Mouse (Mus musculus) hindbrain, embryonic 16.5 days (tissue): ENCODE measurements at regions not wholly inside any gene's neighbourhood (a gene's known extent, or its start where the extent isn't known, plus 50 kb on each side); places are given as distances from the start of the nearest gene placed in this dataset.
"Not testable (repeated sequence)": the region's sequence is repeated elsewhere in the genome, so short reads cannot be mapped to it uniquely, and the experiment has no call there.

ENCODE experiments used
- ATAC-seq: fragments of 200-750 bp; cut with Nextera tagmentation; 2 replicates; pipeline ENCODE4 v1.8.0; 2017; ENCODE audit warnings: moderate TSS enrichment, moderate library complexity
- H3K27ac ChIP-seq: fragments of 300-500 bp; sonication (generic); 2 replicates; pipeline ENCODE4 v1.5.1; 2014; ENCODE audit warnings: low read depth, mild to moderate bottlenecking, control low read depth, low read length, moderate library complexity
- H3K27me3 ChIP-seq: fragments of 300-500 bp; sonication (generic); replicated peaks from 2 replicates; pipeline ENCODE4 v1.6.1; 2014; ENCODE audit warnings: low read length; ENCODE audit not compliant: control insufficient read depth, insufficient read depth
- H3K36me3 ChIP-seq: fragments of 300-500 bp; sonication (generic); 2 replicates; pipeline ENCODE4 v1.6.1; 2014; ENCODE audit warnings: mild to moderate bottlenecking, low read length, moderate library complexity, mixed read lengths; ENCODE audit not compliant: control insufficient read depth, insufficient read depth
- H3K4me1 ChIP-seq: fragments of 300-500 bp; sonication (generic); 2 replicates; pipeline ENCODE4 v1.6.1; 2014; ENCODE audit warnings: low read depth, low read length; ENCODE audit not compliant: control insufficient read depth, insufficient read depth
- H3K4me2 ChIP-seq: fragments of 300-500 bp; sonication (generic); 2 replicates; pipeline ENCODE4 v1.6.1; 2014; ENCODE audit warnings: mild to moderate bottlenecking, low read length, control low read depth, moderate library complexity
- H3K4me3 ChIP-seq: fragments of 300-500 bp; sonication (generic); 2 replicates; pipeline ENCODE4 v1.5.1; 2014; ENCODE audit warnings: mild to moderate bottlenecking, low read length, control low read depth, moderate library complexity
- H3K9ac ChIP-seq: fragments of 300-500 bp; sonication (generic); 2 replicates; pipeline ENCODE4 v1.6.1; 2014; ENCODE audit warnings: low read depth, mild to moderate bottlenecking, control low read depth, low read length, moderate library complexity
- H3K9me3 ChIP-seq: fragments of 300-500 bp; sonication (generic); 2 replicates; pipeline ENCODE4 v1.6.1; 2014; ENCODE audit warnings: mild to moderate bottlenecking, low read length, moderate library complexity; ENCODE audit not compliant: control insufficient read depth
- WGBS: fragments of 180-500 bp; shearing (Covaris S2); extraction: QIAGEN DNeasy Blood & Tissue Kit; methylation state at CpG from one replicate; pipeline ENCODE4 v1.1.7; 2014; 5-methylcytosine and 5-hydroxymethylcytosine counted together

DNA sequence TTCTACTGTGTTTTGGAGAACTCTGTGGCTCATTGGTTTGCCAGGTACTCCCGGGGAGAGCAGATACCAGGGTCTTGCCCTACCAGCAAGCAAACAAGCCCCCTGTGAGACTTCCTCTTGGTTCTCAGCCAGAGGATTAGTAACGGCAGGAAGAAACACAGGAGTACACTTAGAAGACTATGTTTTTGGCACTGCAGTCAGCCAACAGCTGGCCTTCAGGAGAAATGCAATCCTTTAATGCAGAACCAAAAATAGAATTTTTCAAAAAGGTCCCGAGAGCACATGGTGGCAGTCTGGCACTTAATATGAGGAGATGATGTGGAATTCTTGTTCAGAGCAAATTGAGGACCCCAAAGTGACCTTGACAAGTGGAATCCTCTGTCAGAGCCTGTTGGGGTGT lies 189.8 kb downstream of the Faxc start:
- no peaks in the 10 kb centered on the region for H3K36me3 ChIP-seq
- no peak overlapping the region for H3K4me3 ChIP-seq
- no peaks in the 10 kb centered on the region for H3K9me3 ChIP-seq
- no peak overlapping the region for H3K27ac ChIP-seq
- H3K27me3 ChIP-seq = no peaks in the 10 kb centered on the region
- H3K4me1 ChIP-seq = no peaks in the 10 kb centered on the region
- H3K4me2 ChIP-seq = no peak overlapping the region
- ATAC-seq = peak; percentile 42; the same call in 1 of the 2 replicates
- 41% methylated on average over 3 of the region's 3 CpGs for WGBS
- no peak overlapping the region for H3K9ac ChIP-seq

DNA sequence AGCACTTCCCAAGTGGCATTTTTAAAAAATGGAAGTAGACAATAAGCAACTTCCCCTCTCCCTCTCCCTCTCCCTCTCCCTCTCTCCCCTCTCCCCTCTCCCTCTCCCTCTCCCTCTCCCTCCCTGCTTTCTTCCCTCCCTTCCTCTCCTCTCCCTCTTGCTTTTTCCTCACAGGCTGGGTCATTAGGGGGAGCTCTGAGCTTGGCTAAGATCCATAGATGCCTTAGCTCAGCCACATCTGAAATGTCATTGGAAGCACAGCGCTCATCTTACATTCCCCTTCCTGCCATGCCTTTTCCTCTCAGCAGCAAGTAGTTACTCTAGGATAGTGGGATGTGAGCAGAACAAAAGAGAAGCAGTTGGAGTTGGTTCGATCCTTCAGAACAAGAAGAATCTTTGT lies 190.3 kb downstream of the Faxc start:
- Histone ChIP-seq H3K4me3 (no peak overlapping the region), H3K36me3 (no peaks in the 10 kb centered on the region), H3K9ac (no peak overlapping the region), H3K9me3 (no peaks in the 10 kb centered on the region), H3K27ac (no peak overlapping the region), H3K4me2 (no peak overlapping the region), H3K27me3 (no peaks in the 10 kb centered on the region), H3K4me1 (no peaks in the 10 kb centered on the region)
- no peak for ATAC-seq
- WGBS = 81% methylated on average over 2 of the region's 2 CpGs

DNA sequence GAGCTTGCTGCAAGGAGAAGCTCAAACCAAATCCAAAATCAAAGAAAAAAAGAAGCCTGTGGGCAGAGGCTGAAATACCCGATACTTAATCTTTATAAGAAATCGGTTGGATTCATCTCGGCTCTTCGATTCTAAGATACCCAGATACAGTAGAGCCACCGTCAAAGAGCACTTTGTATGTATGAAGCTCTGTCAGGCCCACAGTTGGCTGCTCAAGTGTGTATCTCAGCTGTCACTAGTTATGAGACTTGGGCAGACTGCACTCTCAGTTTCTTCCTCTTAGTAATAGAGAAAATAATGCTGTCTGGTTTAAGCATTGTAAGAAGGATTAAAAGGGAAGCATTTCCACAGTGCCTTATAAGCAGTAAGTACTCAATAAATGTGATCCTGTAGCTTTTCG lies 193.7 kb downstream of the Faxc start:
- no peak overlapping the region for H3K9ac ChIP-seq
- WGBS = 92% methylated on average over 6 of the region's 6 CpGs
- ATAC-seq = no peak
- H3K27ac ChIP-seq = no peak overlapping the region
- no peak overlapping the region for H3K4me3 ChIP-seq
- no peaks in the 10 kb centered on the region for H3K4me1 ChIP-seq
- no peak overlapping the region for H3K4me2 ChIP-seq
- H3K36me3 ChIP-seq = no peaks in the 10 kb centered on the region
- H3K9me3 ChIP-seq = no peaks in the 10 kb centered on the region
- H3K27me3 ChIP-seq = no peaks in the 10 kb centered on the region

DNA sequence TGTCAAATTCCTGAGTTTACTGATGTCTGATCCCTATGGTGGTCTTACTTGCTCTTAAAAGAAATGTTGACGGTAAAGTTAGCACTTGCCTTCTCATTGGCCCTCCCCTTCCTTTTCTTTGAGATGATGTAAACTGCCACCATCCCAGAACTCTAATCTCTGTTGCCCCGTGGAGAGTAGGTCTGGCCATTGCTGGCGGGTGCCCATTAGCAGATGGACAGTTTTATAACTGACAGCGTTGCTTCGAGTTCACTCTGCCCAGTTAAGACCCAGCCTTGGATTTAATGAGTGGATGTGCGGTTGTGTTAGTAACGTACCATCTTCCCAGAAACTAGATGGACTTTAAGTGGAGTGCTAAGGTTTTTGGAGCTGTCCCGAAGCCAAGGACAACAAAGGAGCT lies 199.4 kb downstream of the Faxc start:
- WGBS = 79% methylated on average over 8 of the region's 8 CpGs
- Histone ChIP-seq H3K36me3 (no peaks in the 10 kb centered on the region), H3K27me3 (no peaks in the 10 kb centered on the region), H3K4me2 (no peak overlapping the region), H3K4me1 (no peaks in the 10 kb centered on the region), H3K9me3 (no peaks in the 10 kb centered on the region), H3K9ac (no peak overlapping the region), H3K27ac (no peak overlapping the region), H3K4me3 (no peak overlapping the region)
- no peak for ATAC-seq

DNA sequence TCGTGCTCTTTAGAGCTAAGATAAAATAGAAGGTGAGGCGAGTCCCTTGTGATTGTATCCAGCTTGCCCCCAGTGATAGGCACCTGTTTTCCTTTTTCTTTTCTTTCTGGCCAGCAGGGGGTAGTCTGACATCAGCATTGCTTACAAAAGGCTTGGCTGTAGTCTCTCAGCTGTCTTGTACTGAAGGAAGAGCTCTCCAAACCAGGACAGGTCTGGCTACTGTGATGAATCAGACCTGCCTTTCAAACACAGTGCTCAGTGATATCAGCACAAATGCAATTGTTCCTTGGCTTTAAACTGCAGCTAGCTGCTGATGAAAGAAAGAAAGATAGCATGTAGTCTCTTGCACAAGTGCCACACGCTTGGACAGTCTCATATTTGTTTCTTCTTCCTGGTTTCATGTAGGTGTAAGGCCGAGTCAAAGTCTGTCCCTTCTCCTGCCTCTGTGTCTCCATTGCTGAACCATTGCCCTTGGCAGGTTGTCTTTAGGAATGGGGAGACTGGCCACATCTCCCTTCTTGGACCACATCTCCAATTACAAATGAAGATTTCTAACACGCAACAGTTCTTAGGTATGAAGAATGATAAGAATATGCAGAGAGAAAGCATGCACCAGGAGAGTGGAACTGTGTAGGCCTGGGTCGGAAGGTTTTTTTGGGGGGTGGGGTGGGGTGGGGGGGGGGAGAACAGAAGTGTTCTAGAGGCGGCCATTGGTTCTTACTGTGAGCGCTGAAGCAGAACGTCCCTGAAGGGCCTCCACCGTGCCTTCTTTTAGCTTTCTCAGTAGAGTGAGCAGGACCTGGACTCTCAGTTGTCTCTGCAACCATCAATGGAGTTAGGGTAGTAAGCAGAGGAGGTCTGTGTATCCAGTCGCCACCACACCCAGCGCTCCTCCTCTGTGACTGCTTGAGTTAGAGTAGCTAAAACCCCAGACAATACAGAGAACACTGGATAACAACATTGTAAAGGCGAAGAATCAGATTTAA lies 200.9 kb downstream of the Faxc start:
- H3K9me3 ChIP-seq = no peaks in the 10 kb centered on the region
- H3K27me3 ChIP-seq = no peaks in the 10 kb centered on the region
- peak; percentile 72 for ATAC-seq
- WGBS = 58% methylated on average over 13 of the region's 13 CpGs
- no peak overlapping the region for H3K4me2 ChIP-seq
- H3K36me3 ChIP-seq = no peaks in the 10 kb centered on the region
- no peak overlapping the region for H3K9ac ChIP-seq
- H3K27ac ChIP-seq = no peak overlapping the region
- no peaks in the 10 kb centered on the region for H3K4me1 ChIP-seq
- no peak overlapping the region for H3K4me3 ChIP-seq

DNA sequence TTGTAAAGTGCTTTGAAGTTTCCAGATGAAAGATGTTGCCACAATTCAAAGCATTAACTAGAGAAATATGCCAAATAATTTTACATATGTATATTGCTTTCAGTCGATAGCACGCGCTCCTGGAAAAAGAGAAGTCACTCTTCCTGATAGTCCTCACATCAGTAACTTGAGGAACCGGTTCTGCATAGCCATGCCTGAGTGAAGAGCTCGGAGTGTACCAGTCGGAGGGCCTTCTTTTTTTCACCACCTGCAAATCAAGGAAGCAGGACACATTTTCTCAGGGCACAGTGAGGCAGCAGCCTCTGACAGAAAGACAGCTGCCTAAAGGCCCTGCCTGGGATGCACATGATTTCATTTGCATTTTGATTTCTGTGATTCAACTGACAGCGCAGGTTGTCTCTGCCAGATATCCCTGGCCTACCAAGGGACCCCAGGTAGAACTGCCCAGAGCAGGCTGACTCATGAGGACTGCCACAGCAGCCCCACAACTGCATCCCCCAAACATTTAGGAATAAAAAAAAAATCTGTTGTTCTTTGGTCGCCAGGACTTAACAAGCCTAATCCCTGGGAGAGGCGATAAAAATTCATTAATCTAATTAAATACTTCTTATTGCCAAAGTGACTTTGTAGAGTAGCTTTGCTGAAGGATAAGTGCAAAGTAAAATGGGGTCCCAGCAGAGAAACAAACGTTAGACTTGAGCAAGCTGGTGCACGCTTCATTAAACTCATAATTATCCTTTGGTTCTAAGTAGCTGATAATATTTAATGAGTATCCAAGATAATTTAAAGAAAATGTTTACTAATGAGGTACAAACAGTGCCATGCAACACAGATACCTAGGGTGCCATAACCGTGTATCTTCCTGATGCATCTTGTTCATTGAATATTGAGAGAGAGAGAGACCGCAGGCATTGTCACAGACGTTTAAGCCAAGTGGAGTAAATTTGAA lies 202.7 kb downstream of the Faxc start:
- peak; percentile 28; the same call in 1 of the 2 replicates for ATAC-seq
- Histone ChIP-seq H3K9ac (no peak overlapping the region), H3K4me1 (no peaks in the 10 kb centered on the region), H3K27ac (no peak overlapping the region), H3K4me3 (no peak overlapping the region), H3K9me3 (no peaks in the 10 kb centered on the region), H3K4me2 (no peak overlapping the region), H3K36me3 (no peaks in the 10 kb centered on the region), H3K27me3 (no peaks in the 10 kb centered on the region)
- 51% methylated on average over 14 of the region's 14 CpGs for WGBS

DNA sequence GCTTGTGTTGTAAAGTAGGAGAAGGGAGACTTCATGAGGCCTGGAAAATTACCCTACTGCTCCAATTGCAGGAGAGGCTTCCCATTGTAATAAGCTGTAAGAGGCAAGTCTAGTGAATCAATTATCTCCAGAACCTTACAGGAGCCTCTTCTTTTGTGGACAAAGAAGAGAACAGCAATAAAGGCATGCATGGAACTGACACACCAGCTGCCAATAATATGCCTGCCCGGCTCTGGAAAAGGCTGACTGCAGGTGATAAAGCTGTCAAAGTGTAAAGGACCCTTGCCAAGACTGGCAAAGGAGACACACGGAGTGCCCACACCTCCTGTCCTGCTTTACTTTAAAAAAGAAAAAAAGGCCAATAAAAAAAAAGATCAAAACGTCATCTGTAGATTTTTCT lies 209.0 kb downstream of the Faxc start:
- WGBS = 37% methylated on average over 3 of the region's 3 CpGs
- Histone ChIP-seq H3K4me3 (no peak overlapping the region), H3K9me3 (no peaks in the 10 kb centered on the region), H3K36me3 (no peaks in the 10 kb centered on the region), H3K9ac (no peak overlapping the region), H3K27me3 (no peaks in the 10 kb centered on the region), H3K4me1 (no peaks in the 10 kb centered on the region), H3K27ac (no peak overlapping the region), H3K4me2 (no peak overlapping the region)
- ATAC-seq = no peak

DNA sequence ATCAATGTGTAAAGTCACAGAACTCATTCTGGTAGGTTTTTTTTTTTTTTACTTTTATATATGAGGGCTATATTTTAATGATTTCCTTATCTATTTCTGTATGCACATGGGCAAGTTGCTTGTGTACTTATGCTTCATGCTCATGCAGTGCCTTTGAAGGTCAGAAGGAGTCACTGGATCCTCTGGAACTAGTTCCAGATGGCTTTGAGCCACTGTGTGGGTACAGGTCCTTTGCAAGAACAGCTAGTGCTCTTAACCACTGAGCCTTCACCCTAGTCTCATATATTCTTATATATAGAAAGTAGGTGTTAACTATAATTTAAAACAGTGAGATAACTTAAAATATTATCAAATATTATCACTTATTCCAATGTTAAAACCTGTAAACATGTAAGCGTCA lies 212.4 kb downstream of the Faxc start:
- H3K27me3 ChIP-seq = no peaks in the 10 kb centered on the region
- H3K9ac ChIP-seq = no peak overlapping the region
- H3K4me1 ChIP-seq = no peaks in the 10 kb centered on the region
- WGBS = 100% methylated on average over 1 of the region's 1 CpGs
- H3K4me2 ChIP-seq = no peak overlapping the region
- no peak overlapping the region for H3K4me3 ChIP-seq
- H3K36me3 ChIP-seq = no peaks in the 10 kb centered on the region
- no peaks in the 10 kb centered on the region for H3K9me3 ChIP-seq
- H3K27ac ChIP-seq = no peak overlapping the region
- ATAC-seq = no peak

DNA sequence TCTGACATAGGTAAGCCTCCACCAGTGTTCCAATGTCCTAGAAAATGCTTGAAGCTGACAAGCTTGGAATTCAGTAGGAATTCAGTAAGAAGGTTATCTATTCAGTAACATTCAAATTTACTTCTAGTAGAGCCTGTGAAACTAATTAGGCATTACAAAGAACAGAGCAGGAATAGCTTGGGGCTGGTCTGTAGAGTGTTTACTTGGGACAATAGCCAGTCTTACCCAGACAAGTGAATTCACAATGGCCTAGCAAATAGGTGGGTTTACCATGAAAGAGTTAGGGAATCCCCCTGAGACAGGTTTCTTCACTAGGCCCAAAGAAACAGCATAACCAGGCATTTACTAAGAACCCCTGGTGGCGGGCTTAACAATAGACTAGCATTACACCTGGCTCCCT lies 212.5 kb upstream of the Fbxl4 start:
- not testable (repeated sequence) for H3K36me3 ChIP-seq, H3K4me2 ChIP-seq, H3K27me3 ChIP-seq, ATAC-seq, H3K4me3 ChIP-seq, H3K4me1 ChIP-seq, H3K9me3 ChIP-seq, H3K9ac ChIP-seq, H3K27ac ChIP-seq
- WGBS = 77% methylated on average over 1 of the region's 1 CpGs
